Mouse (Mus musculus): ENCODE measurements around the gene Tapbpl.

GRCm38 (mm10) chr6:125232516-125232915 lies 856 bp upstream of the Tapbpl start:
- TF ChIP-seq CTCF (IDR thresholded peaks at IDR 0.05; ENCODE audit: borderline replicate concordance, insufficient read depth, low read depth, low read length): no peak
- TF ChIP-seq POLR2A (IDR thresholded peaks at IDR 0.05; ENCODE audit: borderline replicate concordance, insufficient read depth, low read length): no peak
